Mouse (Mus musculus): ENCODE results near the gene Il1rl2. TPM values are rescaled to one million over a fixed set of nuclear protein-coding genes. Genes with fewer than 3 reads are reported as not detected.

Il1rl2 gene
- polyA plus RNA-seq, 1 experiment from 2014 or later: 0.85 TPM

GRCm38 (mm10) chr1:40404682-40405081 lies 80.3 kb downstream of the Il1rl2 start:
- Histone ChIP-seq H3K4me2 (ENCODE audit: low read length) (no peak overlapping the region), H3K27ac (ENCODE audit: low read depth, low read length) (no peak overlapping the region), H3K27me3 (replicated peaks; ENCODE audit: control insufficient read depth, insufficient read depth, low read length) (no peaks in the 10 kb centered on the region), H3K9me3 (replicated peaks; ENCODE audit: control insufficient read depth, low read length) (no peaks in the 10 kb centered on the region), H3K4me3 (ENCODE audit: low read depth, low read length) (no peak overlapping the region), H3K4me1 (ENCODE audit: control insufficient read depth, insufficient read depth, low read length) (no peaks in the 10 kb centered on the region), H3K36me3 (ENCODE audit: control insufficient read depth, insufficient read depth, low read length) (no peaks in the 10 kb centered on the region), H3K9ac (ENCODE audit: low read length) (no peak overlapping the region)
- DNase-seq (ENCODE audit: low spot score) (no peak), ATAC-seq (no peak)
- 83% methylated on average over 7 of the region's 7 CpGs for WGBS

- H3K36me3 ChIP-seq (ENCODE audit: control insufficient read depth, insufficient read depth, low read length): no peaks in the 10 kb centered on the region
- no peak overlapping the region for H3K9ac ChIP-seq (ENCODE audit: low read length)
- H3K4me1 ChIP-seq (ENCODE audit: control insufficient read depth, insufficient read depth, low read length): no peaks in the 10 kb centered on the region
- no peaks in the 10 kb centered on the region for H3K9me3 ChIP-seq (replicated peaks; ENCODE audit: control insufficient read depth, low read length)
- no peaks in the 10 kb centered on the region for H3K27me3 ChIP-seq (replicated peaks; ENCODE audit: control insufficient read depth, insufficient read depth, low read length)
- H3K4me3 ChIP-seq (ENCODE audit: low read depth, low read length): no peak overlapping the region
- no peak for DNase-seq (ENCODE audit: low spot score)
- H3K4me2 ChIP-seq (ENCODE audit: low read length): no peak overlapping the region
- no peak for ATAC-seq
- H3K27ac ChIP-seq (ENCODE audit: low read depth, low read length): no peak overlapping the region
- WGBS: 60% methylated on average over 1 of the region's 1 CpGs
Measured at GRCm38 (mm10) chr1:40409882-40410281, 85.5 kb downstream of the Il1rl2 start.

GRCm38 (mm10) chr1:40413039-40413438 lies 88.6 kb downstream of the Il1rl2 start:
- Histone ChIP-seq H3K4me2 (ENCODE audit: low read length) (no peak overlapping the region), H3K36me3 (ENCODE audit: control insufficient read depth, insufficient read depth, low read length) (no peaks in the 10 kb centered on the region), H3K27ac (ENCODE audit: low read depth, low read length) (no peak overlapping the region), H3K9me3 (replicated peaks; ENCODE audit: control insufficient read depth, low read length) (no peaks in the 10 kb centered on the region), H3K27me3 (replicated peaks; ENCODE audit: control insufficient read depth, insufficient read depth, low read length) (no peaks in the 10 kb centered on the region), H3K4me3 (ENCODE audit: low read depth, low read length) (no peak overlapping the region), H3K9ac (ENCODE audit: low read length) (no peak overlapping the region), H3K4me1 (ENCODE audit: control insufficient read depth, insufficient read depth, low read length) (no peaks in the 10 kb centered on the region)
- WGBS: 94% methylated on average over 1 of the region's 1 CpGs
- no peak for DNase-seq (ENCODE audit: low spot score)
- ATAC-seq: no peak

GRCm38 (mm10) chr1:40414276-40414675 lies 89.9 kb downstream of the Il1rl2 start:
- ATAC-seq: no peak
- H3K4me1 ChIP-seq (ENCODE audit: control insufficient read depth, insufficient read depth, low read length): no peaks in the 10 kb centered on the region
- H3K27me3 ChIP-seq (replicated peaks; ENCODE audit: control insufficient read depth, insufficient read depth, low read length): no peaks in the 10 kb centered on the region
- 87% methylated on average over 7 of the region's 7 CpGs for whole genome bisulfite sequencing
- no peak overlapping the region for H3K4me2 ChIP-seq (ENCODE audit: low read length)
- no peaks in the 10 kb centered on the region for H3K9me3 ChIP-seq (replicated peaks; ENCODE audit: control insufficient read depth, low read length)
- H3K9ac ChIP-seq (ENCODE audit: low read length): no peak overlapping the region
- no peak for DNase-seq (ENCODE audit: low spot score)
- H3K27ac ChIP-seq (ENCODE audit: low read depth, low read length): no peak overlapping the region
- no peak overlapping the region for H3K4me3 ChIP-seq (ENCODE audit: low read depth, low read length)
- H3K36me3 ChIP-seq (ENCODE audit: control insufficient read depth, insufficient read depth, low read length): no peaks in the 10 kb centered on the region

- Histone ChIP-seq H3K36me3 (ENCODE audit: control insufficient read depth, insufficient read depth, low read length) (no peaks in the 10 kb centered on the region), H3K4me3 (ENCODE audit: low read depth, low read length) (no peak overlapping the region), H3K9ac (ENCODE audit: low read length) (no peak overlapping the region), H3K4me2 (ENCODE audit: low read length) (no peak overlapping the region), H3K4me1 (ENCODE audit: control insufficient read depth, insufficient read depth, low read length) (no peaks in the 10 kb centered on the region), H3K27ac (ENCODE audit: low read depth, low read length) (no peak overlapping the region), H3K9me3 (replicated peaks; ENCODE audit: control insufficient read depth, low read length) (no peaks in the 10 kb centered on the region), H3K27me3 (replicated peaks; ENCODE audit: control insufficient read depth, insufficient read depth, low read length) (no peaks in the 10 kb centered on the region)
- DNase-seq (ENCODE audit: low spot score): no peak
- 76% methylated on average over 7 of the region's 7 CpGs for WGBS
- no peak for ATAC-seq
Measured at GRCm38 (mm10) chr1:40414863-40415656, 90.7 kb downstream of the Il1rl2 start.

- H3K9ac ChIP-seq (ENCODE audit: low read length): no peak overlapping the region
- ATAC-seq (no peak), DNase-seq (ENCODE audit: low spot score) (no peak)
- no peak overlapping the region for H3K27ac ChIP-seq (ENCODE audit: low read depth, low read length)
- no peaks in the 10 kb centered on the region for H3K9me3 ChIP-seq (replicated peaks; ENCODE audit: control insufficient read depth, low read length)
- no peak overlapping the region for H3K4me2 ChIP-seq (ENCODE audit: low read length)
- no peaks in the 10 kb centered on the region for H3K27me3 ChIP-seq (replicated peaks; ENCODE audit: control insufficient read depth, insufficient read depth, low read length)
- WGBS: 93% methylated on average over 2 of the region's 2 CpGs
- no peak overlapping the region for H3K4me3 ChIP-seq (ENCODE audit: low read depth, low read length)
- no peaks in the 10 kb centered on the region for H3K36me3 ChIP-seq (ENCODE audit: control insufficient read depth, insufficient read depth, low read length)
- H3K4me1 ChIP-seq (ENCODE audit: control insufficient read depth, insufficient read depth, low read length): no peaks in the 10 kb centered on the region
Measured at GRCm38 (mm10) chr1:40417034-40417433, 92.6 kb downstream of the Il1rl2 start.

Other genes with a start within 250 kb of the Il1rl2 start
- gene Il1r1, start 99.5 kb upstream of the Il1rl2 start, polyA plus RNA-seq (2014; fragmentation: Nextera tagmentation; extraction: Ambion mirVana): 0.64 and 0.70 TPM in 2 replicates
- gene Il1rl1, start 105.0 kb downstream of the Il1rl2 start, polyA plus RNA-seq (2014; fragmentation: Nextera tagmentation; extraction: Ambion mirVana): 0.07 TPM in 1 of 2 replicates, not detected in the other
- gene Il18r1, start 140.9 kb downstream of the Il1rl2 start, polyA plus RNA-seq (2014; fragmentation: Nextera tagmentation; extraction: Ambion mirVana): not detected in 2 replicates
- gene Il18rap, start 190.8 kb downstream of the Il1rl2 start, polyA plus RNA-seq (2014; fragmentation: Nextera tagmentation; extraction: Ambion mirVana): 0.08 and 0.14 TPM in 2 replicates

All from forebrain, embryonic 14.5 days (tissue).